Mouse (Mus musculus): Measurements from ENCODE around the gene Wbp2nl. TPM values are rescaled to one million over a fixed set of nuclear protein-coding genes. Genes with fewer than 3 reads are reported as not detected.

Gene Wbp2nl
- total RNA-seq, 2 experiments from 2014 or later: not detected

GRCm38 (mm10) chr15:82307107-82307506 lies 8.4 kb downstream of the Wbp2nl start:
- ATAC-seq (replicated peaks; ENCODE audit: low FRiP score, poor library complexity, severe bottlenecking): no peak

- ATAC-seq (replicated peaks; ENCODE audit: low FRiP score, poor library complexity, severe bottlenecking): no peak
Observed at GRCm38 (mm10) chr15:82308416-82308815, 9.7 kb downstream of the Wbp2nl start.

- ATAC-seq (replicated peaks; ENCODE audit: low FRiP score, poor library complexity, severe bottlenecking): no peak
Observed at GRCm38 (mm10) chr15:82317839-82318238, 19.1 kb downstream of the Wbp2nl start.

GRCm38 (mm10) chr15:82319613-82320012 lies 20.9 kb downstream of the Wbp2nl start:
- ATAC-seq (replicated peaks; ENCODE audit: low FRiP score, poor library complexity, severe bottlenecking): no peak

GRCm38 (mm10) chr15:82322195-82322594 lies 23.4 kb downstream of the Wbp2nl start:
- no peak for ATAC-seq (replicated peaks; ENCODE audit: low FRiP score, poor library complexity, severe bottlenecking)

- ATAC-seq (replicated peaks; ENCODE audit: low FRiP score, poor library complexity, severe bottlenecking): no peak
Observed at GRCm38 (mm10) chr15:82325382-82325781, 26.6 kb downstream of the Wbp2nl start.

GRCm38 (mm10) chr15:82335194-82335593 lies 36.4 kb downstream of the Wbp2nl start:
- no peak for ATAC-seq (replicated peaks; ENCODE audit: low FRiP score, poor library complexity, severe bottlenecking)

- ATAC-seq (replicated peaks; ENCODE audit: low FRiP score, poor library complexity, severe bottlenecking): no peak
Observed at GRCm38 (mm10) chr15:82336629-82337028, 37.9 kb downstream of the Wbp2nl start.

GRCm38 (mm10) chr15:82337875-82338274 lies 39.1 kb downstream of the Wbp2nl start:
- ATAC-seq (replicated peaks; ENCODE audit: low FRiP score, poor library complexity, severe bottlenecking): no peak

- ATAC-seq (replicated peaks; ENCODE audit: low FRiP score, poor library complexity, severe bottlenecking): peak; percentile 68
Observed at GRCm38 (mm10) chr15:82338593-82339112, 39.9 kb downstream of the Wbp2nl start, which contains the start of the genes Naga, Pheta2 and Smdt1. Naga (minus strand) TSS chr15:82338925. Pheta2 (plus strand) TSS chr15:82338942. Smdt1 (plus strand) TSS chr15:82338959.

- ATAC-seq (replicated peaks; ENCODE audit: low FRiP score, poor library complexity, severe bottlenecking): no peak
Observed at GRCm38 (mm10) chr15:82339150-82339549, 40.4 kb downstream of the Wbp2nl start.

GRCm38 (mm10) chr15:82339634-82340254 lies 41.0 kb downstream of the Wbp2nl start:
- no peak for ATAC-seq (replicated peaks; ENCODE audit: low FRiP score, poor library complexity, severe bottlenecking)

GRCm38 (mm10) chr15:82340414-82341035 lies 41.8 kb downstream of the Wbp2nl start:
- peak; percentile 17; the same call in 1 of the 2 replicates for ATAC-seq (replicated peaks; ENCODE audit: low FRiP score, poor library complexity, severe bottlenecking)

GRCm38 (mm10) chr15:82341036-82341501 lies 42.3 kb downstream of the Wbp2nl start:
- ATAC-seq (replicated peaks; ENCODE audit: low FRiP score, poor library complexity, severe bottlenecking): peak; percentile 31

GRCm38 (mm10) chr15:82341675-82342542 lies 43.2 kb downstream of the Wbp2nl start:
- ATAC-seq (replicated peaks; ENCODE audit: low FRiP score, poor library complexity, severe bottlenecking): peak; percentile 48

GRCm38 (mm10) chr15:82342543-82342935 lies 43.8 kb downstream of the Wbp2nl start:
- ATAC-seq (replicated peaks; ENCODE audit: low FRiP score, poor library complexity, severe bottlenecking): no peak

- ATAC-seq (replicated peaks; ENCODE audit: low FRiP score, poor library complexity, severe bottlenecking): no peak
Observed at GRCm38 (mm10) chr15:82343368-82344287, 44.9 kb downstream of the Wbp2nl start.

GRCm38 (mm10) chr15:82344971-82345370 lies 46.2 kb downstream of the Wbp2nl start:
- no peak for ATAC-seq (replicated peaks; ENCODE audit: low FRiP score, poor library complexity, severe bottlenecking)

- ATAC-seq (replicated peaks; ENCODE audit: low FRiP score, poor library complexity, severe bottlenecking): peak; percentile 72
Observed at GRCm38 (mm10) chr15:82345820-82346470, 47.2 kb downstream of the Wbp2nl start.
